Mouse (Mus musculus) liver, embryonic 14.5 days (tissue): ENCODE data around the gene Klhl8.
A peak's percentile ranks its signal among the peaks of the same experiment; 100 is the strongest.

ENCODE experiments used
- CTCF ChIP-seq: IDR thresholded peaks from 2 replicates; pipeline ENCODE4 v1.5.1; 2016; ENCODE audit warnings: antibody characterized with exemption, low read depth, control low read depth
- EP300 ChIP-seq: IDR thresholded peaks from 2 replicates; pipeline ENCODE4 v1.6.1; 2016; ENCODE audit warnings: antibody characterized with exemption, low read depth

DNA sequence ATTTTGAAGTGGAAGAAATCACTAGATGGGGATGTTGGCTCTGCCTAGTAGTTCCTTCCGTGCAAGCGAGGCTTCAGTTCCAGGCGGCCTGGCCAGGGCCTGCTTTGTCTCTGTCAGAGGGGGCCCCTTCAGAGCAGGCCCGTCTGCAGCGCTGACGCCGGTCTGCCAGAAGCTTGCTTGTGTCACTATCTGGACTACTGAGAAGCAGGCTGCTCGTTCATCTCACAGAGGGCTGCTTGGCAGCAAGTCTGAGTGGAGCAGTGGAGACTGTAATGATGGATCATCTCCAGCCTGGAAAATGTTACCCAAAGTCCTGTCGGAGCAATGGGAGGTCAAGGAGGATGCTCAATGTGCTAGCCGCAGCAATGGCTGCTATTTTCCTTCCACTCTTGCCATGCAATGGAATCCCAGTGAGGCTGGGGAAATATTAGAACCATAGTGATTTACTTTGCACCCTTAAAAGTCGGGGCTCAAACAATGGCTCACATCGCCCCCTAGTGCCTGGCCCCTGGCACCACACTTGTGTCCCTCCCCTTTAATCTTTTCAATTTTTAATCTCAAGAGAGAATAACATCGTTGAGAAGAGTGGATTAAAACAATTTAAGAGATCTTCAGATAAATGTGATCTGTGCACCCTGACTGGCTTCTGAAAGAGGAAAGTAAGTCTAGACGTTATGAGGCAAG, 26.0 kb upstream of the Klhl8 start:
- TF ChIP-seq CTCF (peak; percentile 69), EP300 (no peak)
